Mouse (Mus musculus) forebrain, embryonic 13.5 days (tissue): ENCODE measurements around the gene Taok3. TPM values are rescaled to one million over a fixed set of nuclear protein-coding genes. Genes with fewer than 3 reads are reported as not detected.

Source experiments
- ATAC-seq: fragments of 200-750 bp; cut with Nextera tagmentation; 2 replicates; pipeline ENCODE4 v1.8.0; 2017
- H3K27ac ChIP-seq: fragments of 300-500 bp; sonication (generic); 2 replicates; pipeline ENCODE4 v1.5.1; 2015; ENCODE audit warnings: inconsistent platforms, mild to moderate bottlenecking, moderate library complexity
- H3K27me3 ChIP-seq: fragments of 300-500 bp; sonication (generic); 2 replicates; pipeline ENCODE4 v1.6.1; 2015; ENCODE audit warnings: mild to moderate bottlenecking, inconsistent platforms
- H3K36me3 ChIP-seq: fragments of 300-500 bp; sonication (generic); 2 replicates; pipeline ENCODE4 v1.6.1; 2015; ENCODE audit warnings: mild to moderate bottlenecking, inconsistent platforms; ENCODE audit not compliant: poor library complexity, severe bottlenecking
- H3K4me1 ChIP-seq: fragments of 300-500 bp; sonication (generic); 2 replicates; pipeline ENCODE4 v1.6.1; 2015; ENCODE audit warnings: inconsistent platforms
- H3K4me2 ChIP-seq: fragments of 300-500 bp; sonication (generic); 2 replicates; pipeline ENCODE4 v1.6.1; 2015; ENCODE audit warnings: inconsistent platforms, mild to moderate bottlenecking, moderate library complexity
- H3K4me3 ChIP-seq: fragments of 300-500 bp; sonication (generic); 2 replicates; pipeline ENCODE4 v1.5.1; 2015; ENCODE audit warnings: mild to moderate bottlenecking, inconsistent platforms
- H3K9ac ChIP-seq: fragments of 300-500 bp; sonication (generic); 2 replicates; pipeline ENCODE4 v1.6.1; 2015; ENCODE audit warnings: mild to moderate bottlenecking, inconsistent platforms
- H3K9me3 ChIP-seq: fragments of 300-500 bp; sonication (generic); replicated peaks from 2 replicates; pipeline ENCODE4 v1.6.1; 2016; ENCODE audit warnings: inconsistent platforms
- WGBS: fragments of 180-500 bp; shearing (Covaris S2); methylation state at CpG from one replicate; pipeline ENCODE4 v1.1.7; 2015; 5-methylcytosine and 5-hydroxymethylcytosine counted together
- polyA plus RNA-seq: library from polyadenylated mRNA; unstranded; fragments of >200 nt; fragmentation: Nextera tagmentation; extraction: Ambion mirVana; gene quantifications from 2 replicates; pipeline ENCODE4 v1.2.1, GENCODE M21; 2015

Gene Taok3
- polyA plus RNA-seq, 1 experiment from 2014 or later, result 30.7 TPM

DNA sequence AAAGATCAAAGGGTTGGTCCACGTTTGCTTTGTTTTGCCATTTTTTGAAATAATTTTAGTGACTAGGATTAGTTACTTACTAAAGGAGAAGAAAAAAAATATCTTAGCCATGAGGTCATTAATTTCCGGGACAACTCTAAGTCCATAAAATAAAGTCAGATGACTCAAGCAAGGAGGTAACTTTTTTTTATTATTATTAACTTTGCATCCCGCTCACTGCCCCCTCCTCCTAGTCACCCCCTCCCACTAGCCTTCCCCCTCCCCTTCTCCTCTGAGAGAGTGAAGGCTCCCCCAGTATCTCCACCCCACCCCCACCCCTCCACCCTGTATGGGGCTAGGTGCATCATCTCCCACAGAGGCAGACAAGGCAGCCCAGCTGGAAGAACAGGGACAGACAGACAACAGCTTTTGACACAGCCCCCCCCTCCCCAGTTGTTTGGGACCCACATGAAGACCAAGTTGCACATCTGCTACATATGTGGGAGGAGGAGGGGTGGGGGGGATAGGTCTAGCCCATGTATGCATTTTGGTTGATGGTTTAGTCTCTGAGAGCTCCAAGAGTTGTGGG, 15.0 kb downstream of the Taok3 start:
- Histone ChIP-seq H3K4me3 (no peak overlapping the region), H3K4me1 (peaks cover 11% of the 10 kb centered on the region), H3K9ac (no peak overlapping the region), H3K36me3 (no peaks in the 10 kb centered on the region), H3K27ac (no peak overlapping the region), H3K9me3 (no peaks in the 10 kb centered on the region), H3K4me2 (no peak overlapping the region), H3K27me3 (no peaks in the 10 kb centered on the region)
- no peak for ATAC-seq
- 70% methylated on average over 3 of the region's 3 CpGs for WGBS

DNA sequence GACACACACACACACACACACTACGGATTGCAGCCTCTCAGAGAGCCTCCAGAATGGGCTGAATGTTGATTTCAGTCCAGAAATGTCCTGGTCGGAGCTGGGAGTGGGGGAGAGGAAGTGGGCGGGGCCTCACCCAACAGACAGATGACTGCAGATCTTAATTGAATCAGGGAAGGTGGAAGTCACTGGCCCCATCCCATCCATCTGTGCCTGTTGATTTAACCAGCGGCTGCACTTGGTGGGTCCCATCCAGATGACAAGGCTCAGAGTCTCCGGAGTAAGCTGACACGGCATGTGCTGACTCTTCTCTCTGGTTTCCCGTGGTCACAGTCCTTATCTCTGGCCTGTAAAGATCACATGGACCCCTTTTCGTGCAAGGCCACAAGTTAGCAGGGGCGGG, 15.9 kb downstream of the Taok3 start:
- no peak overlapping the region for H3K4me3 ChIP-seq
- peaks cover 11% of the 10 kb centered on the region for H3K4me1 ChIP-seq
- no peak overlapping the region for H3K4me2 ChIP-seq
- WGBS, result 48% methylated on average over 9 of the region's 9 CpGs
- no peaks in the 10 kb centered on the region for H3K9me3 ChIP-seq
- ATAC-seq, result no peak
- H3K9ac ChIP-seq, result no peak overlapping the region
- H3K36me3 ChIP-seq, result no peaks in the 10 kb centered on the region
- no peaks in the 10 kb centered on the region for H3K27me3 ChIP-seq
- no peak overlapping the region for H3K27ac ChIP-seq

GRCm38 (mm10) chr5:117136570-117136969, 16.6 kb downstream of the Taok3 start:
- Histone ChIP-seq H3K4me1 (peaks cover 11% of the 10 kb centered on the region), H3K27me3 (no peaks in the 10 kb centered on the region), H3K4me2 (no peak overlapping the region), H3K36me3 (no peaks in the 10 kb centered on the region), H3K4me3 (no peak overlapping the region), H3K27ac (no peak overlapping the region), H3K9me3 (no peaks in the 10 kb centered on the region), H3K9ac (no peak overlapping the region)
- ATAC-seq, result no peak
- WGBS, result 94% methylated on average over 5 of the region's 5 CpGs

GRCm38 (mm10) chr5:117137011-117137410, 17.1 kb downstream of the Taok3 start:
- Histone ChIP-seq H3K9ac (no peak overlapping the region), H3K36me3 (no peaks in the 10 kb centered on the region), H3K27ac (no peak overlapping the region), H3K4me3 (no peak overlapping the region), H3K27me3 (no peaks in the 10 kb centered on the region), H3K9me3 (no peaks in the 10 kb centered on the region), H3K4me2 (no peak overlapping the region), H3K4me1 (peaks cover 11% of the 10 kb centered on the region)
- WGBS, result 77% methylated on average over 10 of the region's 10 CpGs
- no peak for ATAC-seq

DNA sequence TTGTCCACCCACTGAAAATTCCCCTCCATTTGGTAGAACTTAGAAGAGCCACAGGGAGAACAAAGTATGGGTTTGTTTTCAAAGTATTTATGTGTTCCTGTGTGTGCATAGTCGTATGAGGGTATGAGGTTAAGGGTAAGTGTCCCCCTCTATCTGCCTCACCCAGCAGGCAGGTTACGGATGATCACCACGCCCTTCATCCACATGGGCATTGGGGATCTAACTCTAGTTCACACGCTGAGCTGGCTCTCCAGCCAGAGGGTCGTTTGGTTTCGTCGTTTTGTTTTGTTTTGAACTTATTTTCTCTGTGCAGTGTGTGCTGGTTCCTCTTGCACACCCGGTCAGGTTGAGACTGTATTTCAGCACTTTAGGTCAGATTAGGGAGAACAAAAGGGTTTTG, 17.7 kb downstream of the Taok3 start:
- Histone ChIP-seq H3K4me1 (peaks cover 11% of the 10 kb centered on the region), H3K9ac (no peak overlapping the region), H3K9me3 (no peaks in the 10 kb centered on the region), H3K27me3 (no peaks in the 10 kb centered on the region), H3K36me3 (no peaks in the 10 kb centered on the region), H3K27ac (no peak overlapping the region), H3K4me3 (no peak overlapping the region), H3K4me2 (no peak overlapping the region)
- no peak for ATAC-seq
- 74% methylated on average over 8 of the region's 8 CpGs for WGBS

GRCm38 (mm10) chr5:117138295-117138988, 18.5 kb downstream of the Taok3 start:
- H3K4me3 ChIP-seq, result no peak overlapping the region

DNA sequence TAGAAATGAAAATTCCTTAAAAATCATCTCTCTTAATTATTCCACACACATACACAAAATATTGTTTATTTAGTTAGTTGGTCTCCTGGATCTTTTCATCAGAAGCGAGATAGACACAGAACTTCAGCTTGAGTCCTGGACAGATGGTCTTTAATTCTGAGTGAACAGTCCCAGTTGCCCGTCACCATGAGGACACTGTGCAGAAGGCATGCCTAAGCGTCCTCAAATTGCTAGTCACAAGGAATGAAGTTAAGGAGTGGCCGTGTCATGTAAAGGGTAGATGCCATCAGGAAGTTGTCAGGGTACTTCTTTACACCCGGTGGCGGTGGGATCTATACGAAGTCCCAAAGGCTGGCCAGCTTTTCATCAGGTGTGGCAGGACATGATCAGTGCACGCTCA, 19.9 kb downstream of the Taok3 start:
- ATAC-seq, result no peak
- H3K27me3 ChIP-seq, result no peaks in the 10 kb centered on the region
- H3K4me1 ChIP-seq, result peaks cover 11% of the 10 kb centered on the region
- H3K36me3 ChIP-seq, result no peaks in the 10 kb centered on the region
- no peak overlapping the region for H3K4me3 ChIP-seq
- H3K9ac ChIP-seq, result no peak overlapping the region
- H3K4me2 ChIP-seq, result no peak overlapping the region
- no peak overlapping the region for H3K27ac ChIP-seq
- H3K9me3 ChIP-seq, result no peaks in the 10 kb centered on the region
- 73% methylated on average over 8 of the region's 8 CpGs for WGBS

More at GRCm38 (mm10) chr5:117138295-117138988, 18.5 kb downstream of the Taok3 start:
- Histone ChIP-seq H3K27ac (no peak overlapping the region), H3K4me2 (no peak overlapping the region), H3K27me3 (no peaks in the 10 kb centered on the region), H3K9me3 (no peaks in the 10 kb centered on the region), H3K36me3 (no peaks in the 10 kb centered on the region), H3K4me1 (peaks cover 11% of the 10 kb centered on the region), H3K9ac (no peak overlapping the region)
- ATAC-seq, result no peak
- 92% methylated on average over 11 of the region's 11 CpGs for WGBS

DNA sequence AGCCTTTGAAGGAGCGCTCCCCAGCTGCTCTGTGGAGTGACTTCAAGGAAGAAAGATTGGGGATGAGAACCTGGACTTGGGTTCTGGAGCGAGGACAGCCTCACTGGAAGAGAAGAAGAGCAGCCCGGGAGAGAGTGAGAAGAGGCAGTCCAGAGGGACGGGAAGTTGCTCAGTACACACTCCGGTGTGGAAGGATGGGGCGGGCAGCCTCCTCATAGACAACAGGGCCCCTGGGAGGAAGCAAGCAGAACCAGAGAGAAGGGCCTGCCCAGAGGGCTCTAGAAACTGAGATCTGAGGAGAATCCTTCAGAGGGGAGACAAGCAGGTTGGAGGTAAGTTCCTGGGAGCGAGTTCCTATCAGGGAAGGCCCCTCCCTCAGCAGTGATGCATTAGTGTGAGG, 20.4 kb downstream of the Taok3 start:
- no peak overlapping the region for H3K4me3 ChIP-seq
- no peak overlapping the region for H3K9ac ChIP-seq
- no peaks in the 10 kb centered on the region for H3K9me3 ChIP-seq
- H3K36me3 ChIP-seq, result no peaks in the 10 kb centered on the region
- H3K27me3 ChIP-seq, result no peaks in the 10 kb centered on the region
- H3K27ac ChIP-seq, result no peak overlapping the region
- WGBS, result 79% methylated on average over 7 of the region's 7 CpGs
- ATAC-seq, result no peak
- no peak overlapping the region for H3K4me2 ChIP-seq
- peaks cover 7% of the 10 kb centered on the region for H3K4me1 ChIP-seq

GRCm38 (mm10) chr5:117143721-117144135, 23.8 kb downstream of the Taok3 start:
- Histone ChIP-seq H3K9ac (no peak overlapping the region), H3K4me1 (no peaks in the 10 kb centered on the region), H3K9me3 (peaks cover 5% of the 10 kb centered on the region; the same call in 1 of the 2 replicates), H3K27ac (no peak overlapping the region), H3K36me3 (no peaks in the 10 kb centered on the region), H3K4me2 (no peak overlapping the region), H3K4me3 (no peak overlapping the region), H3K27me3 (no peaks in the 10 kb centered on the region)
- no peak for ATAC-seq
- 65% methylated on average over 9 of the region's 9 CpGs for WGBS

DNA sequence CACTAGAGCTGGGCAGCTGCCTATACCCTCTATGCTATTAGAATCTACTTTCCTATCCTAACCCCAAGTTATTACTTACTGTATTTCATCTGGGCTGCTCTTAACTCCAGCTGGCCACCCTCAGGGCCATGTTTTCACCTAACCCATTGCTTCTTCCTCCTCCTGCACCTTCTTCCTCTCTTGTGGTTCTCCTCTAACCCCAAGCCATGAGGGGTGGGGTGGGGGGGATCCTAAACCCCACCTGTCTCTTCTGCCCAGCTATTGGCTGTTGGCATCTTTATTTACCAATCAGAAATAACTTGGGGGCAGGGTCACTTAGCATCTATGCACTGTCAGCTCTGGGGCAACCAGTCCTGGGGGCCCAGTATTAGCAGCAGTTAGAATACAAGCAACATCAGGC, 26.2 kb downstream of the Taok3 start:
- H3K9ac ChIP-seq, result no peak overlapping the region
- no peaks in the 10 kb centered on the region for H3K4me1 ChIP-seq
- H3K36me3 ChIP-seq, result no peaks in the 10 kb centered on the region
- peaks cover 5% of the 10 kb centered on the region; the same call in 1 of the 2 replicates for H3K9me3 ChIP-seq
- no peak overlapping the region for H3K27ac ChIP-seq
- ATAC-seq, result no peak
- no peak overlapping the region for H3K4me3 ChIP-seq
- H3K27me3 ChIP-seq, result no peaks in the 10 kb centered on the region
- no peak overlapping the region for H3K4me2 ChIP-seq

DNA sequence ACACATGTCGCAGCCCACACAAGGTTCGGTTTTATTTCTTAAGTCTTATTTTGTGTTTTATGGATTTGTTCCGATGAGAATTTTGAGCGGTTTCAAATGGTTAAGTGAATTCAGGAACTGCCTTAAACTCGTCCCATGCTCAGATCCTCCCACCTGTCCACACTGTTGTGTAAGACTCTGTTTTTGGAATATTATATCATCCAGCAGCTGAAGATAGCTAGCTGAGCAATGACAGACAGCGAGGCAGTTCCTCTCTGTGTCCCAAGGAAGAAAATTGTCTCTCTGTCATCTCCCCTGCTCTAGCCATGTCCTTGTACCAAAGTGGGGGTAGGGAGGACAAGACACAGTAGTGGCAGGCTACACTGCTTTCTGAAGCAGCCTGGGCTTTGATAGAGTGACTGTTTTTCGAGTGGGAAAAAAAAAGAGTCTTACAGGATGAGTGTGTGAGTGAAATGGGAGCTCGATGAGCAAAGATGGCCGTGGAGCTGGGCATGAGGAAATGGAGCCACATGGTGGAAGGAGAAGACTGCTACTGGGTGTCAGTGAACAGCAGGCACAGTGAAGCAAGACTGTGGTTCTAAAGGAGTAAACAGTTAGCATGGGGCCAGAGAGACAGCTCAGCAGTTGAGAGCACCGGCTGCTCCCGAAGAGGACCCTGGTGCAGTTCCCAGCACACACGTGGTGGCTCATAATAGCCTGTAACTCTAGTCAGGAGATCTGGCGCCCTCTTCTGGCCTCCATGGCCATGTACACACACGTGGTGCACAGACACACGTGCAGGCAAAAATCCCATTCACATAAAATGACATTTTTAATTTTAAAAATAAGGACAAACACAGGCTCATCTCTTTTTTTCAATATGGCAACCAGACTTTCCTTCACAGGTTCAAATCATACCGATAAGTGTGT, 27.5 kb downstream of the Taok3 start:
- 90% methylated on average over 16 of the region's 16 CpGs for WGBS

More for the DNA sequence above, 27.5 kb downstream of the Taok3 start:
- peaks cover 5% of the 10 kb centered on the region; the same call in 1 of the 2 replicates for H3K9me3 ChIP-seq
- H3K36me3 ChIP-seq, result no peaks in the 10 kb centered on the region
- no peak for ATAC-seq
- H3K4me2 ChIP-seq, result no peak overlapping the region
- no peaks in the 10 kb centered on the region for H3K27me3 ChIP-seq
- H3K9ac ChIP-seq, result no peak overlapping the region
- H3K27ac ChIP-seq, result no peak overlapping the region
- no peaks in the 10 kb centered on the region for H3K4me1 ChIP-seq
- H3K4me3 ChIP-seq, result no peak overlapping the region
